Mouse (Mus musculus): ENCODE data around the gene Adamtsl2. TPM values are rescaled to one million over a fixed set of nuclear protein-coding genes. Genes with fewer than 3 reads are reported as not detected.

Adamtsl2 gene
- polyA plus RNA-seq, 1 experiment: 1.9 TPM

- Histone ChIP-seq H3K27ac (ENCODE audit: insufficient read depth, low read depth, low read length) (no peak overlapping the region), H3K4me3 (ENCODE audit: low read depth, low read length) (no peak overlapping the region), H3K4me1 (ENCODE audit: control insufficient read depth, insufficient read depth, insufficient read length, low read length) (peaks cover 4% of the 10 kb centered on the region), H3K36me3 (ENCODE audit: control insufficient read depth, insufficient read depth, low read length) (no peaks in the 10 kb centered on the region), H3K27me3 (ENCODE audit: control insufficient read depth, insufficient read depth, low read length) (no peaks in the 10 kb centered on the region)
- TF ChIP-seq POLR2A (IDR thresholded peaks at IDR 0.05; ENCODE audit: low read depth, low read length) (no peak), CTCF (IDR thresholded peaks at IDR 0.05; ENCODE audit: extremely low read depth, insufficient read length, insufficient replicate concordance, low read depth, low read length) (no peak)
- 39% methylated on average over 2 of the region's 2 CpGs for WGBS
Observed at GRCm38 (mm10) chr2:27085801-27086200, 6.6 kb downstream of the Adamtsl2 start.

- H3K36me3 ChIP-seq (ENCODE audit: control insufficient read depth, insufficient read depth, low read length): no peaks in the 10 kb centered on the region
- H3K4me1 ChIP-seq (ENCODE audit: control insufficient read depth, insufficient read depth, insufficient read length, low read length): peaks cover 4% of the 10 kb centered on the region
- H3K4me3 ChIP-seq (ENCODE audit: low read depth, low read length): no peak overlapping the region
- H3K27ac ChIP-seq (ENCODE audit: insufficient read depth, low read depth, low read length): no peak overlapping the region
- WGBS: 61% methylated on average over 4 of the region's 4 CpGs
- no peaks in the 10 kb centered on the region for H3K27me3 ChIP-seq (ENCODE audit: control insufficient read depth, insufficient read depth, low read length)
- no peak for TF ChIP-seq CTCF (IDR thresholded peaks at IDR 0.05; ENCODE audit: extremely low read depth, insufficient read length, insufficient replicate concordance, low read depth, low read length)
Observed at GRCm38 (mm10) chr2:27086483-27087010, 7.4 kb downstream of the Adamtsl2 start.

GRCm38 (mm10) chr2:27087581-27087980, 8.4 kb downstream of the Adamtsl2 start:
- TF ChIP-seq CTCF (IDR thresholded peaks at IDR 0.05; ENCODE audit: extremely low read depth, insufficient read length, insufficient replicate concordance, low read depth, low read length) (no peak), POLR2A (IDR thresholded peaks at IDR 0.05; ENCODE audit: low read depth, low read length) (no peak)
- peak overlapping the region; percentile 32 for H3K27ac ChIP-seq (ENCODE audit: insufficient read depth, low read depth, low read length)
- H3K27me3 ChIP-seq (ENCODE audit: control insufficient read depth, insufficient read depth, low read length): no peaks in the 10 kb centered on the region
- 76% methylated on average over 5 of the region's 5 CpGs for WGBS
- no peaks in the 10 kb centered on the region for H3K36me3 ChIP-seq (ENCODE audit: control insufficient read depth, insufficient read depth, low read length)
- H3K4me3 ChIP-seq (ENCODE audit: low read depth, low read length): no peak overlapping the region
- H3K4me1 ChIP-seq (ENCODE audit: control insufficient read depth, insufficient read depth, insufficient read length, low read length): peaks cover 4% of the 10 kb centered on the region

GRCm38 (mm10) chr2:27088071-27088644, 9.0 kb downstream of the Adamtsl2 start:
- Histone ChIP-seq H3K27ac (ENCODE audit: insufficient read depth, low read depth, low read length) (peak overlapping the region; percentile 73), H3K4me3 (ENCODE audit: low read depth, low read length) (no peak overlapping the region), H3K36me3 (ENCODE audit: control insufficient read depth, insufficient read depth, low read length) (no peaks in the 10 kb centered on the region), H3K27me3 (ENCODE audit: control insufficient read depth, insufficient read depth, low read length) (no peaks in the 10 kb centered on the region), H3K4me1 (ENCODE audit: control insufficient read depth, insufficient read depth, insufficient read length, low read length) (peaks cover 4% of the 10 kb centered on the region)
- WGBS: 26% methylated on average over 18 of the region's 18 CpGs
- TF ChIP-seq POLR2A (IDR thresholded peaks at IDR 0.05; ENCODE audit: low read depth, low read length) (no peak), CTCF (IDR thresholded peaks at IDR 0.05; ENCODE audit: extremely low read depth, insufficient read length, insufficient replicate concordance, low read depth, low read length) (no peak)

- peaks cover 4% of the 10 kb centered on the region for H3K4me1 ChIP-seq (ENCODE audit: control insufficient read depth, insufficient read depth, insufficient read length, low read length)
- H3K36me3 ChIP-seq (ENCODE audit: control insufficient read depth, insufficient read depth, low read length): no peaks in the 10 kb centered on the region
- H3K27me3 ChIP-seq (ENCODE audit: control insufficient read depth, insufficient read depth, low read length): no peaks in the 10 kb centered on the region
- peak overlapping the region; percentile 73 for H3K27ac ChIP-seq (ENCODE audit: insufficient read depth, low read depth, low read length)
- no peak overlapping the region for H3K4me3 ChIP-seq (ENCODE audit: low read depth, low read length)
- 54% methylated on average over 5 of the region's 5 CpGs for WGBS
- no peak for TF ChIP-seq CTCF (IDR thresholded peaks at IDR 0.05; ENCODE audit: extremely low read depth, insufficient read length, insufficient replicate concordance, low read depth, low read length)
Observed at GRCm38 (mm10) chr2:27088700-27089099, 9.5 kb downstream of the Adamtsl2 start.

GRCm38 (mm10) chr2:27089238-27089637, 10.1 kb downstream of the Adamtsl2 start:
- Histone ChIP-seq H3K4me3 (ENCODE audit: low read depth, low read length) (no peak overlapping the region), H3K27ac (ENCODE audit: insufficient read depth, low read depth, low read length) (peak overlapping the region; percentile 73; the same call in 1 of the 2 replicates)
- 62% methylated on average over 1 of the region's 1 CpGs for WGBS

GRCm38 (mm10) chr2:27095178-27095577, 16.0 kb downstream of the Adamtsl2 start:
- no peak overlapping the region for H3K4me3 ChIP-seq (ENCODE audit: low read depth, low read length)
- 87% methylated on average over 7 of the region's 7 CpGs for WGBS
- H3K4me1 ChIP-seq (ENCODE audit: control insufficient read depth, insufficient read depth, insufficient read length, low read length): no peaks in the 10 kb centered on the region
- H3K36me3 ChIP-seq (ENCODE audit: control insufficient read depth, insufficient read depth, low read length): no peaks in the 10 kb centered on the region
- TF ChIP-seq CTCF (IDR thresholded peaks at IDR 0.05; ENCODE audit: extremely low read depth, insufficient read length, insufficient replicate concordance, low read depth, low read length) (no peak), POLR2A (IDR thresholded peaks at IDR 0.05; ENCODE audit: low read depth, low read length) (no peak)
- no peak overlapping the region for H3K27ac ChIP-seq (ENCODE audit: insufficient read depth, low read depth, low read length)
- H3K27me3 ChIP-seq (ENCODE audit: control insufficient read depth, insufficient read depth, low read length): no peaks in the 10 kb centered on the region

More at GRCm38 (mm10) chr2:27089238-27089637, 10.1 kb downstream of the Adamtsl2 start:
- Histone ChIP-seq H3K27me3 (ENCODE audit: control insufficient read depth, insufficient read depth, low read length) (no peaks in the 10 kb centered on the region), H3K4me1 (ENCODE audit: control insufficient read depth, insufficient read depth, insufficient read length, low read length) (peaks cover 4% of the 10 kb centered on the region), H3K36me3 (ENCODE audit: control insufficient read depth, insufficient read depth, low read length) (no peaks in the 10 kb centered on the region)
- no peak for TF ChIP-seq CTCF (IDR thresholded peaks at IDR 0.05; ENCODE audit: extremely low read depth, insufficient read length, insufficient replicate concordance, low read depth, low read length)

Data from small intestine, adult 2 months (tissue).